Mouse (Mus musculus) Patski (cell line): ENCODE measurements at regions not wholly inside any gene's neighbourhood (a gene's known extent, or its start where the extent isn't known, plus 50 kb on each side); places are given as distances from the start of the nearest gene placed in this dataset.

Experiments used
- ATAC-seq: fragments of 100-300 bp; one replicate; pipeline ENCODE4 v1.8.0; 2021
- CTCF ChIA-PET: fragments of 350-600 bp; sonication (Branson Sonifier 250); formaldehyde crosslinking; loops from one replicate; lab custom pipeline; 2022; ENCODE audit warnings: inconsistent platforms; lab: Charles Lee
- POLR2A ChIA-PET: fragments of 350-600 bp; sonication (Branson Sonifier 250); formaldehyde crosslinking; loops from one replicate; lab custom pipeline; 2022; ENCODE audit warnings: antibody characterized with exemption, inconsistent platforms; lab: Charles Lee
- DNase-seq: peaks from one replicate; pipeline ENCODE4 v3.0.0-alpha.2; 2011; ENCODE audit warnings: low read depth, low spot score
- H3K27me3 ChIP-seq: fragments of 371-371 bp; one replicate; pipeline ENCODE4 v1.5.1; 2021
- CTCF ChIP-seq: fragments of 100-300 bp; IDR thresholded peaks from one replicate; pipeline ENCODE4 v1.5.1; 2021
- in situ Hi-C: fragments of 300-500 bp; cut with MboI; formaldehyde crosslinking; loops from 3 replicates; pipeline ENCODE4 v1.11.1; 2018; ENCODE audit warnings: low pct_unique_long_range_greater_than_20kb, mixed read lengths

GRCm38 (mm10) chr5:85707345-85707744 is 358.0 kb downstream of the Cenpc1 start:
- H3K27me3 ChIP-seq, result peaks cover 9% of the 10 kb centered on the region
- CTCF ChIA-PET, result no interaction called here
- in situ Hi-C loops, result no loop called here
- TF ChIP-seq CTCF, result no peak
- POLR2A ChIA-PET, result no interaction called here
- ATAC-seq (no peak), DNase-seq (no peak)

- POLR2A ChIA-PET, result no interaction called here
These were observed 358.8 kb downstream of the Cenpc1 start for GRCm38 (mm10) chr5:85706598-85706997.

GRCm38 (mm10) chr5:85706084-85706483 is 359.3 kb downstream of the Cenpc1 start:
- ATAC-seq (no peak), DNase-seq (no peak)
- in situ Hi-C loops, result no loop called here
- ChIA-PET CTCF (no interaction called here), POLR2A (no interaction called here)
- peaks cover 15% of the 10 kb centered on the region for H3K27me3 ChIP-seq
- no peak for TF ChIP-seq CTCF

More at GRCm38 (mm10) chr5:85706598-85706997, 358.8 kb downstream of the Cenpc1 start:
- DNase-seq, result no peak
- no peak for TF ChIP-seq CTCF
- peaks cover 13% of the 10 kb centered on the region for H3K27me3 ChIP-seq
- in situ Hi-C loops, result no loop called here
- CTCF ChIA-PET, result no interaction called here
- ATAC-seq, result no peak

GRCm38 (mm10) chr5:85677872-85678271 is 387.5 kb downstream of the Cenpc1 start:
- POLR2A ChIA-PET, result interaction anchor here (0.7 kb wide), 1 partner anchor 15 kb away, joined by 3 read pairs; no protein-coding TSS in a partner anchor
- CTCF ChIA-PET, result no interaction called here
- H3K27me3 ChIP-seq, result no peaks in the 10 kb centered on the region
- DNase-seq, result no peak
- no peak for TF ChIP-seq CTCF
- ATAC-seq, result no peak
- in situ Hi-C loops, result no loop called here

GRCm38 (mm10) chr5:85671121-85671520 is 394.3 kb downstream of the Cenpc1 start:
- DNase-seq (no peak), ATAC-seq (no peak)
- in situ Hi-C loops, result no loop called here
- TF ChIP-seq CTCF, result no peak
- POLR2A ChIA-PET, result no interaction called here
- no peaks in the 10 kb centered on the region for H3K27me3 ChIP-seq
- CTCF ChIA-PET, result no interaction called here

GRCm38 (mm10) chr5:85661487-85661886 is 403.9 kb downstream of the Cenpc1 start:
- in situ Hi-C loops, result no loop called here
- DNase-seq, result no peak
- CTCF ChIA-PET, result interaction anchor here (1.0 kb wide), 1 partner anchor 25 kb away, joined by 3 read pairs; no protein-coding TSS in a partner anchor
- POLR2A ChIA-PET, result no interaction called here
- H3K27me3 ChIP-seq, result peaks cover 5% of the 10 kb centered on the region
- TF ChIP-seq CTCF, result no peak
- no peak for ATAC-seq

GRCm38 (mm10) chr5:85621078-85621477 is 444.3 kb downstream of the Cenpc1 start:
- DNase-seq, result no peak
- ATAC-seq, result no peak
- H3K27me3 ChIP-seq, result peaks cover 5% of the 10 kb centered on the region
- ChIA-PET CTCF (no interaction called here), POLR2A (no interaction called here)
- no peak for TF ChIP-seq CTCF
- in situ Hi-C loops, result no loop called here

- CTCF ChIA-PET, result no interaction called here
- ATAC-seq, result no peak
- in situ Hi-C loops, result no loop called here
- no peak for TF ChIP-seq CTCF
- no peak for DNase-seq
- POLR2A ChIA-PET, result no interaction called here
- H3K27me3 ChIP-seq, result no peaks in the 10 kb centered on the region
These were observed 450.6 kb downstream of the Cenpc1 start for GRCm38 (mm10) chr5:85614783-85615182.

GRCm38 (mm10) chr5:85612606-85613005 is 452.8 kb downstream of the Cenpc1 start:
- ChIA-PET POLR2A (no interaction called here), CTCF (no interaction called here)
- H3K27me3 ChIP-seq, result no peaks in the 10 kb centered on the region
- DNase-seq, result no peak
- in situ Hi-C loops, result no loop called here
- TF ChIP-seq CTCF, result no peak
- ATAC-seq, result no peak

GRCm38 (mm10) chr5:85609104-85609503 is 456.3 kb downstream of the Cenpc1 start:
- ChIA-PET POLR2A (no interaction called here), CTCF (interaction anchor here (1.3 kb wide), 1 partner anchor 12 kb away, joined by 3 read pairs; no protein-coding TSS in a partner anchor)
- DNase-seq (no peak), ATAC-seq (no peak)
- H3K27me3 ChIP-seq, result no peaks in the 10 kb centered on the region
- TF ChIP-seq CTCF, result no peak
- in situ Hi-C loops, result no loop called here

- ChIA-PET CTCF (no interaction called here), POLR2A (no interaction called here)
- in situ Hi-C loops, result loop anchor here (25.0 kb wide), 1 partner anchor 339 kb away; no protein-coding TSS in a partner anchor
- no peak for ATAC-seq
- no peak for DNase-seq
- TF ChIP-seq CTCF, result no peak
- peaks cover 5% of the 10 kb centered on the region for H3K27me3 ChIP-seq
These were observed 467.2 kb downstream of the Cenpc1 start for GRCm38 (mm10) chr5:85598164-85598563.

GRCm38 (mm10) chr5:85595082-85595447 is 470.3 kb downstream of the Cenpc1 start:
- peaks cover 5% of the 10 kb centered on the region for H3K27me3 ChIP-seq
- CTCF ChIA-PET, result no interaction called here
- DNase-seq (no peak), ATAC-seq (no peak)
- in situ Hi-C loops, result loop anchor here (25.0 kb wide), 1 partner anchor 342 kb away; no protein-coding TSS in a partner anchor
- no peak for TF ChIP-seq CTCF
- POLR2A ChIA-PET, result no interaction called here
